Mouse (Mus musculus) testis, postnatal 14 days (tissue): ENCODE data around the gene Rasd1.
"Not testable (repeated sequence)": the region's sequence is repeated elsewhere in the genome, so short reads cannot be mapped to it uniquely, and the experiment has no call there.

Experiments
- DNase-seq: peaks from one replicate; pipeline ENCODE4 v3.0.0; 2021; ENCODE audit warnings: low spot score

Gene Rasd1

DNA sequence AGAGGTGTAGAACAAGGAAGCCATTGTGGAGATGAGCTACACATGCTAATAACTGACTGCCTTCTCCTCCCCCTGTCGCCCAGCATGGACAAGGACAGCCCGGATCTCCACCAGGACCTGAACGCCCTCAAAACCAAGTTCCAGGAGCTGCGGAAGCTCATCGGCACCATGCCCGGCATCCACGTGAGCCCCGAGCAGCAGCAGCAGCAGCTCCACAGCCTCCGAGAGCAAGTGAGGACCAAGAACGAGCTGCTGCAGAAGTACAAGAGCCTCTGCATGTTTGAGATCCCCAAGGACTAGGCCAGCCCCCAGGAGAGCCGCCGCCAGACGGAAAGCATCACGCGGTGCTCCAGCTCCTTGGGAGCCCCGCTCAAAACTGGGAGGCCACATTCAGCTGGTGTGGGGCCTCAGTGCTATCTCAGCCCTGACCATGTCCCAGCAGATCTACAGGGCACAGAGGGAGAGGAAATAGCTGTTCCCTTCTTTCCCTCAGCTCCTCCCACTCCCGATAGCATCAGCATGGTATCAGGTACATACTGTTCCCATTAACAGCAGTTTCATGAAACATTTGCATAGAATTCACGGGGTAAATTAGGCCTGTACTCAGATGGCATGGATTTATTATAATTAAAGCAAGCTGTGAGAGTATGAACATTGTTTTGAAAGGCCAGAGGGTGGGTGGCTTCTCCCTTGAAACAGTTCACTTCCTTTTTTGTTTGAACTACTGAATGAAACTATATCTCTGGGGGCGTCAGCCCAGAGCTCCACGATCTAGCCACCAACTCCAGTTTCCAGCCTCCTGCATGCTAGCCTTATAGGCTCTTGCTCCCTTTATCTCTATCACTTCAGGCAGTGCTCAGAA is 4.0 kb downstream of the Rasd1 start:
- peak; percentile 70 for DNase-seq

DNA sequence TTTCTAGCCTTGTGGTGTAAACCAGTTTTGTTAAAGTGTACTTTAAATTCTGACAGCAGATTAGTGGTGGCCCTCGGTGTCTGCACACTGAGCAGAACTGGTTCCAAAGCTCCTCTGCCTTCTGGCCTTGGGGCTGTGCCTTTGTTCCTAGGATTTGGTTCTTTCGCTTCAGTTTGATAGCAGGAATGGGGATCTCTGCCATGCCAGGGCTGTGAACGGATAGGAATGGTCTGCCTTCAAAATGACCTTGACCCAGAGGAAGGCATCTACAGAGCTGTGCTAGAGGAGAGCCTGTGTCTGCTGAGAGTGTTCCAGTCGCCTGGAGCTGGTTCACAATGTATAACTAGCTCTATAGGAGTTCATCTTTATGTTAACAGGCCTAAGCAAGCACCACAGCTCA is 5.3 kb downstream of the Rasd1 start:
- DNase-seq: no peak

DNA sequence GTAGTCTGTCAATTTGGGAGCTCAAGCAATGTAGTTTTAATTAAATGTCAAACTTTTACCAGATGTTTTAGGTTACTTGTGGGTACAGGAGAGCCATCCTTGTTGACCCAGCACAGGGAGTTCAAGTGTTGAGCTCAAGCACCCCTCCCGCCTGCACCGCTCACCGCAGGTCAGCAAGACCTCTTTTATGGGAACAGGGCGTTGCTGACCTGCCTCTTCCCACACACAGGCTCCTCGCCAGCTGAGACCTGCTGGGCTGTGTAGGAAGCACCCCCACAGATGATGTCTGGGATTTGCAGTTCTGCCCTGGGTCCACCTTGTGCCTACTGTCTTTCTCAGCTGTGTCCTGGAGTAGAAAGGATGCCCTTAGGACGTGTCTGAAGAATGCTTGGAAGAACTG is 8.0 kb downstream of the Rasd1 start:
- peak; percentile 79 for DNase-seq

DNA sequence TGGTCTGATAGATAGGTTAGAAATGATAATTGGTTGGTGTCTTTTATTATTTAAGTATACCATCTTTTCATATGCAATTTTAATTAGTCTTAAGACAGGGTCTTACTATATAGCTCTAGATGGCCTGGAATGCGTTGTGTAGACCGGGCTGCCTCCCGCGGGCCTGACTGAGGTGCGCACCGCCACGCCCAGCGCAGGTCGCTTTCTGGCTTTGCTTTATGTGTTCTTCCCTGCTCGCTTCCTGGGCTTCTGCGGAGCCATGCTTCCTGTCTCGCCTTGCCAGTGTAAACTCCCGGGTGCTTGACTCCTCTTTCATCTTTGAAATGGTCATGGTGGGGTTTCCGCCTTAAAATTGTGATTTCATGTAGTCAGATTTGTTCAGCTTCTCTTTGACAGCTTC is 11.9 kb downstream of the Rasd1 start:
- DNase-seq: no peak

DNA sequence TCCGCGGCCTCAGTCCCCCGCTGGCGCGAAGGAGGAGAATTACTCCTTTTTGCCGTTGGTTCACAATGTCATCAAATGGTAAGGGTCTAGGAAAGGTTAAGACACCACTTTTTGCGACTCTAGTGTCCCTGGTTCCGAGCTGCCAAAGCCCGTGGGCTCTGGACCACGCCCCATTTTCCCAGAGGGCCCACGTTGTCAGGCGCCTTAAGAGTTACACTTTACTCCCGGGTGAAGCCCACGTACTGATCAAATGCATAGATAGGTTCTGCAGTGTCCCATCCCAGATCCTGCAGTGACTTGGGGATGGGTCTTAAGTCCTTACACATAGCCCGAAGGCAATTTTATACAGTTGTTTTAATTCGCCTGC is 16.4 kb downstream of the Rasd1 start:
- no peak for DNase-seq

DNA sequence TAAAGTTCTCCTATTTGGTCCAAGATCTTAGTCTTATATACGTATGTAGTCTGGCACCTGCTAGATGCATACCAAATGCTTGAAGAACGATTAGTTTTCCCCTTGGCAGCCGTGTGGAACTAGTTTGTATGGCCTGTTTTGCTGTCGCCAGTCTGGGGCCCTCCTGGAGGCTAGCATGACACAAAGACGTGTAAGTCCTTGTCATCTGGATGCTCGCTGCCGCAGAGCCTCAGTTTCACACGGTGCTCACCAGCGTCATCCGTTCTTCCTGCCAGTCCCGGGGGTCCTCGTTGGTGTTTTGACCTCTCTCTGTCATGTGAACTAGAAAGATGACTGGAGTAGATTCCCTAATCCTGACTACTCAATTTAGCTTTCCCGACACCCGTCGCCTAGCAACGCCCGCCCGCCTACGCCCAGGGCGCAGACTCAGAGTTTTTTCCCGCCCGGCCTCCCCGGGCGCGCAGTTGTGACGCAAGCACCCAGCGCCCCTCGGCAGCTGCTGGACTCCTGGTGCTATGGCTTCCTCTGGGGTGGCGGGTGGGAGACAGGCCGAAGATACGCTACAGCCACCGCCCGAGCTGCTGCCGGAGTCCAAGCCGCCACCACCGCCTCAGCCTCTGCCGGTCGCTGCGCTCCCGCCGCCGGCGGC is 16.9 kb downstream of the Rasd1 start, which contains the start of gene Med9:
TSS of gene Med9 (plus strand) at position 455 of the 649 bp plus-strand sequence.
- peak; percentile 95 for DNase-seq

DNA sequence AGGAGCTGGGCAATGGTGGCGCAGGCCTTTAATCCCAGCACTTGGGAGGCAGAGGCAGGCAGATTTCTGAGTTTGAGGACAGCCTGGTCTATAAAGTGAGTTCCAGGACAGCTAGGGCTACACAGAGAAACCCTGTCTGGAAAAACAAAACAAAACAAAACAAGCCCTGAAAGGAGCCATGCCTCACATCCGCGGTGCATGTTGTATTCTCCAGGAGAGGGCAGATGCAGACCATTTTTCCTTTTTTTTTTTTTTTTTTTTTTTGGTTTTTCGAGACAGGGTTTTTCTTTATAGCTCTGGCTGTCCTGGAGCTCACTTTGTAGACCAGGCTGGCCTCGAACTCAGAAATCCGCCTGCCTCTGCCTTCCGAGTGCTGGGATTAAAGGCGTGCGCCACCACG is 19.9 kb downstream of the Rasd1 start:
- not testable (repeated sequence) for DNase-seq

DNA sequence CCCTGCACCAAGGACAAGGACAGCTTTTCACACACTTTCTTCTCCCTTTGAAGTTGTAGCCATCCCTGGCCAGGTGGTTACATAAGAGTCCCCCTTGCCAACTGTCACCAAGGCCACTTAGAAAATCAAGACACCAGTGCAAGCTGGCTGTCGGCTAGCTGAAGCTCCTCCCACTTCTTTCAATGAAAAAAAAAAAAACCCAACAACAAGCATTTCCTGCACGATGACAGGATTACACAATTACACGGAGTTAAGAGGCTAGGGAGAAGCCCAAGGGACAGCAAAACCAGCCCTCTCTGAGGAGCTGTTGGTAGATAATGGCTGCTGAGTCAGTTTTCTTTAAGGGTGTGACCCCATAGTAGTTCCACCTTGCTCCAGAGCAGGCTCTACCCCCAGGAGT is 23.4 kb downstream of the Rasd1 start:
- peak; percentile 53 for DNase-seq

DNA sequence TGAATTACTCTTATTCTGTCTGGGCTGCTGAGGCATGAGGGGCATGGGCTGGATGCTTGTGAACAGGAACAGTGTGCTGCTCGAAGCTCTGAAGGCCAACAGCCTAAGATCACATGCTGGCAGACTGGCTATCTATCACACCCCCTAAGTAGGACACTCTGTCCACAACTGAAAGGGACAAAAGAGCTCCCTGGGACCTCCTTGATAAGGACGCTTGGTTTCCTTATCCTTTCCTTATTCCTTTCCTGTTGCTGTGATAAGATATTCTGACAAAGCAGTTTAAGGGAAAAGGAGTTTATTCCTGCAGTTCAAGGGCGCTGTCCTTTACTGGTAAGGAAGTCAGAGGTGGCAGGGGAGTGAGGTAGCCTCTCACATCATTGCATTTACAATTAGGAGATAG is 24.1 kb downstream of the Rasd1 start:
- no peak for DNase-seq

DNA sequence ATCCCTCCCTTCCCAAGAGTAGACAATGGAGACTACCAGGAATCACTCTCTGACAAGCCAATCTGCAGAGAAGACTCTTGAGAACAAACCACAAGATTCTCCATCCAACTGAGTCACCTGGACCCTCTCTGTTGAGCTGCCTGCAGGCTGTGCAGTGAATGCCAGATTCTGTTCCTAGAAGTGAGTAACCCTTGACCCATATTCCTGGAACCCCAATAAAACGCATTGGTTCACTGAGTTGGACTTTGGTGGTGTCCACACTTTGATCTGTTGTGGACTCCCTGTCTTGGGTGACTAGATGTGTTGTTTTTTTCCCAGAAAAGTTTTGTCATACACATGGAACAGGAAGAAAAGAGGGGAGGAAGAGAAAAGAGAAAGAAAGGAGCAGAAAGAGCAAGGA is 24.9 kb downstream of the Rasd1 start:
- no peak for DNase-seq

DNA sequence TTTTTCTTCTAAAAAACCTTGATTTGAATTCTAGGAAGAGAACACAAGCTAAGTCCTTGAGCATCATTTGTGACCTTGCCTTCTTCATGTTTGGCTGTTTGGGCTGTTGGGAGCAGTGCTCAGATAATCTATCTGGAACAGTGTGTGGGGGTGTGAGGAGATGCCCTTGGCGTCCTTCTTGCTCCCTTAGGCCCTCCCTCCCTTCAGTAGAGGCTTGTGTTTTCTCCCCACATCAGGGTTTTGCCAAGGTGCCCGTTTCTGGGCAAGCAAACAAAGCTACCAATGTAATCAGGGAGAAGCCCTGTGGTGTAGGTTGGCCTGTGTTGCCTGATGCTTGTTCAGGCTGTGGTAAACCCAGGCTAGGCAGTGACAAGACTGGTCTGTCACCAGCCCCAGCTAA is 27.1 kb downstream of the Rasd1 start:
- peak; percentile 80 for DNase-seq

DNA sequence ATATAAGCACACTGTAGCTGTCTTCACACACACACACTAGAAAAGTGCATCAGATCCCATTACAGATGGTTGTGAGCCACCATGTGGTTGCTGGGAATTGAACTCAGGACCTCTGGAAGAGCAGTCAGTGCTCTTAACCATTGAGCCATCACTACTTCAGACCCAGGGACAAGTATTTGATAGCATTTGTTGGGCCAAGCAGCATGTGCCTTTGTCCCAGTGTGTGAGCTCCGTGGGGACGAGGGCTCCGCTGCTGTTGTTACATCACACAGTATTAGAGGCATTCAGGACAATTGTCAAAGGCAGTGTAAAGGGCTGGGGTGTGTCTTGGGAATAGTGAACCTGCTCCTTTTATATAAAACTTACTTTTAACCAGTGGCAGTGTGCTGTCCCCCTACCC is 27.7 kb downstream of the Rasd1 start:
- no peak for DNase-seq

DNA sequence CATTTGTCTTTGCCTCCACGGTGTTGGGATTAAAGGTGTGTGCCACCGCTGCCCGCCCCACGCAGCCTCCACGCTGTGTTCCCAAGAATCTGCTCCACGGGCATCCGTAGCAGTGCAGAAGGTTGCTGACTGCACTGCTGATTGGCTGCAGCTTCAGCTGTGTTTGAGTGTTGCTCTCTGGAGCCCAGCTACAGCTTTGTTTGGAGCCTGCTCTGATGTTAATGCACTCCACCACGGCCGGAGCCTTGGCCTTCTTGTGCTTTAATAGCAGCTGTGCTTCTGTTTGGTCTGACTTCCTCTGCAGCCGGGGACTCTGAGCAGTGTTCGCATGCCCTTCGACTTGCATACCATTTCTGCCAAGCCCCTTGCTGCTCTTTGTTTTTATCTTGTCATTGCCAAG is 30.8 kb downstream of the Rasd1 start:
- DNase-seq: no peak

DNA sequence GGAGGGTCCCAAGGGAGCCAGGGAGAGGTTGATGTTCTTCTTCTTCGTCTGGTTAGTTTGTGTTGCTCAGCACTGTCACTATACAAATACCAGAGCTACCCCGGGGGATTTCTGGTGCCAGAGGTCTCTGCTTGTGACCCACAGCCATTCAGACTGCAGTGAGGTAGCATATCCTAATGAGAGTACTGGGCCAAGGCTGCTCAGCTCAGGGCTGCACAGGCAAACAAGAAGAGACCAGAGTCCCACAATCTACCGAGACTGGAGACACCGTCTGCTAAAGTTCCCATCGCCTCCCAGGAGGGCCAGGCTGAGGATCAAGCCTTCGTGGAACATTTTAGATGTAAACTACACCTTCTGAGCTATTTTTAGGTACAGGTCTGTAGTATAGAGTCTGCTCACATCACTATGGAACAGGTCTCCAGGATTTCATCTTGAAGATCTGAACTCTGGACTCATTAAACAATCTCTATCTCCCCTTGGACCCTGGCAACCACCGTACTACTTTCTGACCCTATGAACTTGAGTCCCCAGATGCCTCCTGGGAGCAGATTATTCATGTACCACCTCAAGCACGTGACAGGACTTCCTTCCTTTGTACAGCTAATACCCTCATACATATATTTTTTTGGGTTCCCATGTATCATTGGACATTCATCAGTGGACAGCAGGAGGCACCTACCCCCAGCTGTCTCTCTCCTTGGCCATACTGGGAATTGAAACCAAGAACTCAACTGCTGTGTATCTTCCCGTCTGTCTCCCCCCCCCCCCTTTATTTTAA is 32.0 kb downstream of the Rasd1 start:
- no peak for DNase-seq

DNA sequence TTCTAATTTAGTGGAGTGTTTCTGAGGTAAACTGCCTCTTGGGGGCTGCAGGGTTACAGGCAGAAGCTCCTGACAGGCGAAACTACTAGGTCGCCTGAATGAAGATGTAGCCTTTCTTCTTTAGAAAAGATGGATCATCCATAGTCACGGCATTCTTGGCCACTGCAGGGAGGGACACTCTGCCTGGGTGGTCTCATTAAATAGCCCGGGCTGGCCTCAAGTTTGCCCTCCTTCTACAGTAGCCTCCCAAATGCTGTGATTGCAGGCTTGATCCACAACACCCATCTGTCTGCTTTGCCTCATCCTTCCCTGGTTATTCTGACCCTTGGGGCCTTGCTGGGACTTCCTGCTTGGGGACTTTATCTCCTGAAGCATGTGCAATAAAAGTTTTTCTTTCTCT is 34.7 kb downstream of the Rasd1 start:
- no peak for DNase-seq

DNA sequence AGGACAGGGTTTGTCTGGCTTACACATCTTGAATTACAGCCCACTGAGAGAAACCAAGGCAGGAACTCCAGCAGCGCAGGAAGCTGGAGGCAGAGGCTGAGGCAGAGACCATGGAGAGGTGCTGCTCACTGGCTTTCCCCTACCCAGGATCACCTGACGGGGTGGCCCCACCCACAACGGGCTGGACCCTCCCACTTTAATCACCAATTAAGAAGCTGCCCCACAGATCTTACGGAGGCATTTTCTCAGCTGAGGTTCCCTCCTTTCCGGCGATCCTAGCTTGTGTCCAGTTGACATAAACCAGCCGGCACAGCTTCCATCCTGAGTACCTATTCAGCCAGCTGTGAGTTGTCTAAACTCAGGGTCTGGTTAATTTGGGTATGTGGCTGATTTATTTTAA is 43.5 kb downstream of the Rasd1 start:
- no peak for DNase-seq

DNA sequence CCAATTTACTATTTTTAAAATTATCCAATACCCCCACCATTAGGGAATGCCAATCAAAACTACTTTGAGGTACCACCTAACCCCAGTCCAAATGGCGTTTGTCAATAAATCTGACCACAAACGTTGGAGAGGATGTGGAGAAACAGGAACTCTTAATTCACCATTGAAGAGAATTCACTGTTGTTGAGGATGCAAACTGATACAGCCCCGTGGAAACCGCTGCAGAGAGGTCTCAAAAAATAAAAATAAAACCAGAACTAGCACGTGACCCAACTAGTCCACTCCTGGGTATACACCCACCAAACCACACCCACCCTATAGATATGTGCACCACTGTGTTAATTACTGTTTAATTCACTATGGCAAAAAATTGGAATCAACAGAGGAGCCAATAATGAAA is 44.4 kb downstream of the Rasd1 start:
- no peak for DNase-seq

DNA sequence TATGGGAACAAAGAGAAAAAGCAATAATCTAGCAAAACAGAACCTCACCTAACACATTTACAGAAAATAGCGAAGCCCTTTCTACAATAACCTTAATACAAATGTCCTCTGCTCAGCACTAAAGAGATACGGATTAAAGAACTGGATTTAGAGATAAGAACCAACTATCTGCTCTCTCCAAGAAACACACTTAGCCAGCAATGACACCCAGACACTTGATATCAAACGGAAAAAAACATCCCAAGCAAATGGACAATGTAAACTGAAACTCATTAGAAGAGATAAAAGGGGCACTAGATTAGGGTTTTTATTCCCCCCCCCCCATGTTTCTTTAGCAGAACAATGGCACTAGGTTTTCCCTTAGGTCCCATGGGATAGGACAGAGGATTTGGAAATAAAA is 45.3 kb downstream of the Rasd1 start:
- DNase-seq: no peak

DNA sequence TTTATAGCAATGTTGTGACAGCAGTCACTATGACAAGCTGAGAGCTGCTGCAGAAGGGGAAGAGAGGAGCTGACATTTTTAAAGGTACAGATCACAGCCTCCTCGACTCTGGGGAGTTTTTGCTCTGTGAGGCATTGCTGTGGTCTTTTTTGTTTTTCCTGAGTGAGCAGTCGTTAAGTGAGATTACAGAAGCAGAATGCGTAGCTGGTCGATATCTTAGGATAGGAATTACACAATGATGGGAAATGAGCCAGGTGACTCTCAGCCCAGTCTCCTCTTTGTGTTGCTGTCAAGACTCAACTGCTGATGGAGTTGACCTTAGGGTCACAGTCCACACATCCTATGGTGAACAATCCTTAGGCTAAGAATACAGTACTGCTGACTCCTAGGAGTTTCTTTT is 46.7 kb downstream of the Rasd1 start:
- DNase-seq: no peak

DNA sequence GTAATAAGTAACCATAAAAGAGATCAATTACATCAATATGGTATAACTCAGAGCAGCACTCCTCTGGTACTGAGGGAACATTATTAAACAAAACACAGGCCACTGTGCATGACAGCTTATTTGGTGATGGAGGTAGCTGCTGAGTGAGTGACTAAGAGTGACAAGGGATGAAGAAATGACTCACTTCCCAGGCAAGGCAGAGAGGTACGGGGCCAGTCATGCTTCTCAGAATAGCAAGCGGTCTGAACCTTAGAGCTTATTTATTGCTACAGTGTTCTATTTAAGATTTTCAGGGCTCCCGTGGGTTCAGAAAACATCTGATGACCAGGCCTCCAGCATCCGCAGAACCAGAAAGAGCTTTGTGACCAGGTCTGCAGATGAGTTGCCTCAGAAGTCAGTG is 51.0 kb downstream of the Rasd1 start:
- DNase-seq: no peak
